Mouse (Mus musculus): ENCODE data around the gene Oat.

Oat gene

GRCm38 (mm10) chr7:132576116-132576650 is at the start of gene Oat:
Oat (minus strand) TSS chr7:132576398.
- peak; percentile 96 for DNase-seq (ENCODE audit: low spot score in 2 of 2)

GRCm38 (mm10) chr7:132624161-132624560 is 48.0 kb upstream of the Oat start:
- DNase-seq (ENCODE audit: low spot score in 2 of 2), result no peak

- no peak for DNase-seq (ENCODE audit: low spot score in 2 of 2)
Observed at GRCm38 (mm10) chr7:132619975-132620918, 44.0 kb upstream of the Oat start.

DNA sequence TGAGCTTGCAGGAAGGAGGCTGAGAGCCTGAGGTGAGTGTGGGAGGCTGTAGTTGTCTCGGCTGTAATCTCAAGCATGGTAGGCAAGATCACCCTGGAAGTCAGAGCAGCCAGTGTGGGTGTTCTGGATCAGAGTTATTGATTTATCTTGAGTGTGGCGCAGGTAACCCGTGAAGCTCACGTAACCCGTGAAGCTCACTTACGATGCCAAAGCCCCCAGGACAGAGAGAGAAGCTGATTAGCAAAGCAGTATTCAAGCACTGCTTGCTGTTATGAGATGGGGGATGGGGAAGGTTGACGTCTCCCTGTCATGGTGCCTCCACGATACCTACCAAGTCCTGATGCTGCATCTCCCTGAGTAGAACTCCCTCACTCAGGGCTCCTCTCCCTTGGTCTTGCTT is 43.4 kb upstream of the Oat start:
- no peak for DNase-seq (ENCODE audit: low spot score in 2 of 2)

DNA sequence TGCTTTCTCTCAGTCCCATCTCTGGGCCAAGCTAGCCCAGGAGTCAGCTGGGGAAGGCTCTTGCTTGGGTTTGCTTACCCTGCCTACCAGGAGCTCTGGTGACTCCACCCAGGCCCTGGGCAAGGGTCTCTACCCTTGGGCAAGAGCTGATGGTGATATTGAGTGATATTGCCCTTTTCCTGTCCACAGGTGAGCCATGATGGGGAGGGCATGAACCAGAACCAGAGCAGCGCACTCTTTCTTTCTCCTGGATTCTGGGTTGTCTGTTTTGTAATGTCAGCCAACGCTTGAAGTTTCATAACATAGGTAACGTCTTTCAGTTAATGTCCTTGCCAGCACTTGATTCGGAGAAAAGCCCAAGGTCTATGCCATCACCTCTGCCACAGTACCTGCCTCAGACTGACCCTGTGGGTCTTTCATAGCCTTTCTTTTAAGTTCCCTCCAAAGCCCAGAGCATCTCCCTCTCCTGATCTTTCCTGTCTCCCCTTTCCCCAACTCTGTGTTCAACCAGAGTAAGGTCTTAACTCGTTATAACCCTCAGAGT is 40.9 kb upstream of the Oat start:
- DNase-seq (ENCODE audit: low spot score in 2 of 2), result no peak

DNA sequence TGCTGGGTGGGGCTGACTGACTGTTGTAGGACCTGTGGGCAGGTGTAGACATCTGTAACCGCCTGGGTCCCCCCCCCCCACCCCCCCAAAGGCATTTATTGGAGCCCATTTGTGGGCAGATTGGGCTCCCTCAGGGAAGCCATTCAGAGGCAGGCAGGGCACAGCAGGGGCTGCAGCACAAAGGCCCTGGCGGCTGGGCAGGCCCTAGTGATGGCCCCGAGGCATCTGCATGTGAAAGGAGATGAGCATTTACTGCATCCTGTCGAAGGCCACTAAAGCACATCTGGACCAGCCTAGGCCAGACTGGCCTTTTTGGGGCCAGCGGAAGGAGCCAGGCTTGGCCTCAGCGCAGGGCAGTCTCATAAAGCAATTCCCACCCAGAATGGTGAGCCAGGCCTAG is 40.2 kb upstream of the Oat start:
- DNase-seq (ENCODE audit: low spot score in 2 of 2), result no peak

DNA sequence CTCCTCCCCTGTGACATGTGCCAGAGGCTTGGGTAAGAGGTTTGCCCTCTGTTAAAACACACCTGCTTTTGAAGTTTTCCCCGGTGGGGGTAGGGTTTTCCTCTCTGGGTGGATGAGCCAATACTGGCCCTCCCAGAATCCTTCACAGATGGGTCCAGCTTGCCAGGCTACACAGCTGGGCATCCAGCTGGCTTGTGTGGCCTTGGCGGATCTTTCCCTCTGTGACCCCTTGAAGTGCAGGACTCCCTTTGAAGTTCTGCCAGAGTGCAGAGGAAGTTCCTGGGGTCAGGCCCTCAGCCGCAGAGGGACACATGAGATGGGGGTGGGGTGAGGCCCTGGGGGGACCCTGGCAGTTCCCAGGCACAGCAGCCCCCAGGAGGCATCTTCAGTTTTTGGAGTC is 39.1 kb upstream of the Oat start:
- DNase-seq (ENCODE audit: low spot score in 2 of 2), result no peak

GRCm38 (mm10) chr7:132611530-132611929 is 35.3 kb upstream of the Oat start:
- no peak for DNase-seq (ENCODE audit: low spot score in 2 of 2)

DNA sequence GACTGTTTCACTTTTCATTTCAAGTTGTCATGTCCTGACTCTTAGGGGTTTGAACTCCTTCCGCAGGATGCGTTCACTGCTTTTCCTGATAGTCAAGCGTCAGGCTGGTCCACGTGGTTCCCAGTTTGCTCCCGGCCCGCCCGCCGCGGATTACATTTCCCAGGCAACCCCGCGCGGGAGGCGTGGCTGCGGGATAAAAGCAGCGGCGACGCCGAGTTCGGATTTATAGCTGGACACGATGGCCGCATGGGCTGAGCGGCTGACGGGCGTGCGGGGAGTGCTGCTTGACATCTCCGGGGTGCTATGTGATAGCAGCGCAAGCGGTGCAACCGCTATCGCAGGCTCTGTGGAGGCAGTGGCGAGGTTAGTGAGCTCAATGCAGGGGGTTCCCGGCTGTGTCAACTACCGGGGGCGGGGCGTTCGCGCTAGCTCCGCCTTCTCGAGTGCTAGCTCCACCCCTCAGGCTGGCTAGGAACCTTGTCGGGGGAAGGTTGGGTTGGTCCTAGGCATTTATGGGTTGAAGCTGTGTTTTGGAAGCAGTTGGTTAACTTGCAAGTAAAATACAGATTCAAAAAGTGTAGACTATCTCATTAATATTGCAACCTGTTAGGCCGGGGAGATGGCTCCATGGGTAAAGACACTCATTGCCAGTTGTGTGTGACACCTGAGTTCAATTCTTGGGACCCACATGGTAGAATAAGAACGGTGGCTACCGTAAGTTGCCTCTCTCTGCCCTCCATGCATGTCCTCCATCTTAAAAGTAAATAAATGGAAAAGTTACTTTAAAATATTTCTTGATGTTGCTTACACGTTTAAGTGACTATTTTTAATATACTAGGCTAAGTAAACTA is 34.5 kb upstream of the Oat start, which contains the start of gene Lhpp:
Lhpp (plus strand) TSS at position 171 of the 851 bp plus-strand sequence.
- DNase-seq (ENCODE audit: low spot score in 2 of 2), result peak; percentile 71 to 83

DNA sequence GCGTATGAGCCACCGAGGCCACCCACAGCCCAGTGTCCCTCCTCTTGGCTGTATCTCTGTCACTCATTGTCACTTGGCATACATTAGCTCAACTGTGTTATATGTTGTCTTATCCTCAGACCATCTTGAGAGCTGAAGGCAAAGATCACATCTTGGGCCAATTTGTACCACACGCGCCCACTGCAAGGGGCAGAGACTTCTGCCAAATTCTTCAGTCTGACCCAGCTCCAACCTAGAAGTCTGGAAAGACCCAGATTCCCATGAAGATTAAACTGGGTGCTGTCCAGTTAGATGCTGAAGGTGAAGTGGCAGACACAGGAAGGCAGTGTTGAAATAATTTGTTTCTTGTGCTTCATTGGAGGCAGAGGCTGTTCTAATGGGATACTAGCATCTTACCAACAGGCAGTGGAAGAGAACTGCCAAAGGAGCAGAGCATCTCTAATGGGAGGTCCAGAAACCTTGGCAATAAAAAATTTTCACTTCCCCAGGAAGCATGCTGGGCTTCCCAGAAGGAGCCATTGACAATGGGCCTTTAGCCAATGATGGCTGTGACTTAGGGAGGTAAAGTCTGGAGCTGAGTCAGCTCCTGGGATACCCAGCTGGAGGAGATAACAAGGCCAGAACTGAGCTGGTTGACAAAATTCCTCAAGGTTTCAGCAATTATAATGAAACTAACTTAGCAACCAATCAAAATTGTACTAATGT is 32.3 kb upstream of the Oat start:
- DNase-seq (ENCODE audit: low spot score in 2 of 2), result no peak

GRCm38 (mm10) chr7:132605689-132606088 is 29.5 kb upstream of the Oat start:
- DNase-seq (ENCODE audit: low spot score in 2 of 2), result no peak

GRCm38 (mm10) chr7:132604720-132605119 is 28.5 kb upstream of the Oat start:
- DNase-seq (ENCODE audit: low spot score in 2 of 2), result no peak

DNA sequence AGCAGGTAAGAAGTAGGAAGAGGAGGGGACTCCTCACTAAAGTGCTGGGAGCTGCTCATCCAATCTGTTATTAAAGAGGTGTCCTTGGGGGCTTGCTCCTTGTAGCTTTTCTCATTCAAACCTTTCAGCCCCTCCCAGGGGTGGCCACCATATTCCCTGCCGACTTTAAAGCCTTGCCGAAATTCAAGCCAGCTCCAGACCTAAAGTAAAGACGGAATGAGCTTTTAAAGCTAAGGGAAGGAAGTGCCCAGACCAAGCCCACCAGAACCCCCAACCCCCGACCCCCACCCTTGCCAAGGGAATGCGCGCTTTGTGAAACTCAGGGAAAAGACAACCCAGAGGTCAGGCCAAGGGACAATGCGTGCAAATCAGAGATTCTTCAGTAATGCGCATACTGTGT is 24.7 kb upstream of the Oat start:
- DNase-seq (ENCODE audit: low spot score in 2 of 2), result no peak

- no peak for DNase-seq (ENCODE audit: low spot score in 2 of 2)
Observed at GRCm38 (mm10) chr7:132600026-132600425, 23.8 kb upstream of the Oat start.

- no peak for DNase-seq (ENCODE audit: low spot score in 2 of 2)
Observed at GRCm38 (mm10) chr7:132599071-132599975, 23.1 kb upstream of the Oat start, which contains the start of gene Nkx1-2. Nkx1-2 (minus strand) TSS chr7:132599637.

GRCm38 (mm10) chr7:132597251-132598041 is 21.2 kb upstream of the Oat start:
- no peak for DNase-seq (ENCODE audit: low spot score in 2 of 2)

DNA sequence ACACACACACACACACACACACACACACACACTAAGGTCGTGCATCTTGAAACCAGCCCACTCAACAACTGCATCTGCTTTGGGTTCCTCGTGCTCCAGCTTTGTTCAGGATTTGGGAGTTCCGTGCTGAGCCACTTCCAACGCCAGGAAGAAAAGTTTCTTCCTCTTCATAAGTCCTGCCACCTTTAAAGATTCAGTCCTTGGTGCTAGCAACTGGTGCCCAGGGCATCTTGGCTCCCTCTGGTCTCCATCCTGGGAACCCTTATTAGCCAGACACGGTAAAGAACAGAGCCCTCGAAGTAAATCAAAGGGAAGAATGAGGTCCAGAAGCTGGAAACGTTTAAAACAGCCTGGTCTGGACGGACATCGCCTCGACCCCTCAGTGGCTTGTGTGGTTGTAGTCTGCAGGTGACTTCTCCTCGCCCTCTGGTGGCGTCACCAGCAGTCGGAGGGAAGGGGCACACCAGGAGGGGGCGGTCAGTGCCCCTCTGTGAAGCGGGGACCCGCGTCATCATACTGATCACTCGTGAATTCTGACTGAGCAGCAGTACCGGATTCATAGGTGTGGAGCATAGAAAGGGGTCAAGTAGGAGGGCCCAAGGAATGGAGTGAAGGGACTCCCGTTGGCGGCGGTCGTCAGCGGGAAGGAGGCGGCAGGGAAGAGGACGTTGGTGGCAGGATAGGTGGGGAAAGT is 20.5 kb upstream of the Oat start:
- no peak for DNase-seq (ENCODE audit: low spot score in 2 of 2)

GRCm38 (mm10) chr7:132595787-132596186 is 19.6 kb upstream of the Oat start:
- no peak for DNase-seq (ENCODE audit: low spot score in 2 of 2)

GRCm38 (mm10) chr7:132594325-132594724 is 18.1 kb upstream of the Oat start:
- no peak for DNase-seq (ENCODE audit: low spot score in 2 of 2)

Measured in heart, adult 9 months (tissue).